Mouse (Mus musculus): ENCODE measurements around the gene Ap3m1. TPM values are rescaled to one million over a fixed set of nuclear protein-coding genes. Genes with fewer than 3 reads are reported as not detected.

Ap3m1 gene
- total RNA-seq, 2 experiments from 2014 or later = 34.6 to 41.0 TPM

DNA sequence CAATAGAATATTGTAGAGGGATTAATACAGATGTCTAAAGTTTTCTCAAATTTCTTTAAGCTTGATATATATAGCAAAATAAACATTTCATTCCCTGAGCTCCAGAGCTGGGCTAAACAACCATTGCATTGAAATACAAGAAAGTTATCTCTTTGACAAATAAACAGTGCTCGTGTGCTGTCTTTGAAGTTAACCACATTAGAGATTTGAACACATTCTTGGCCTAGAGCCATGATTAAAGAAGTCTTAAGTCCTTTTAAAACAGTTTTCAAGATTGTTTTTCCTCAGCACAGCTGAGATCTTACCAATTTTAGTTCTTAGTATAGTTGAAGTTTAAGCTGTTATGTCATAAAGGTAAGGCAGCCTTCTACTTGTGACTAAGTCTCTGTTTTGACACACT, 12.0 kb upstream of the Ap3m1 start:
- intact Hi-C loops (cut with DNase I) = no loop called here
- Histone ChIP-seq H3K4me3 (no peak overlapping the region), H3K27ac (no peak overlapping the region)
- TF ChIP-seq CTCF (IDR thresholded peaks at IDR 0.05) = no peak
- no peak for DNase-seq

DNA sequence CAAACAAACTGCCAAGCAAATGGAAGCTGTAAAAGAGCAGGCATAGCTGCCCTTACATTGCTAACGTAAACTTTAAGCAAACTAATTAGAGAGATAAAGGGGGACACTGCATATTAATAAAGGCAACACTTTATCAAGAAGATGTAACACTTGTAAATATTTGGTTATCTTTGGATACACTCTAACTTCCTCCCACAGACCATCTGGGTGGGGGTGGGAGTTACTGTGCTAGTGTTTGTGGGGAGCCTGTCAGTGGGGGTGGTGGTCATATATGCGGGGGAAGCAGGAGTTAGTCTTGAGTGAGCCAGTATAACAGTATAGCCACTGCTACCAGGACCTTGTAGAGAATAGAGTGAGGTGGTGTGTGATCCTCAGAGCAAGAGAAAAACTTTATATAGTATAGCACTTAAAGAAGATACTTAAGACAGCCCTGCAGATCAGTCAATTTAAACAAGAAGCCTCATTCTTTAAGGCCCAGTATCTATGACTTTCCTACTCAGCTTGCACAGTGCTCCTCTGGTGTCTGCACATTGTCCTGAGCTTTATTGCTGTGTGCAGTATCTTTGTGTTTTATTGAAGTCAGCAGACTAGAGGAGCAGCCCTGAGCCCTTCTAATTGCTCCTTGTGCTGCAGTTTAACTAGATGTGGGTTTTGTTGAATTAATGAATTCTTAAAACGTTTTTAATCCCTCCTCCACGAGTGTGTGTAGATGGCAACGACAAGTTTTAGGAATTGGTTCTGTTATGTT, 10.6 kb upstream of the Ap3m1 start:
- Histone ChIP-seq H3K27ac (peak overlapping the region; percentile 12; the same call in 1 of the 2 replicates), H3K4me3 (no peak overlapping the region)
- intact Hi-C loops (cut with DNase I) = no loop called here
- no peak for DNase-seq
- TF ChIP-seq CTCF (IDR thresholded peaks at IDR 0.05) = no peak

DNA sequence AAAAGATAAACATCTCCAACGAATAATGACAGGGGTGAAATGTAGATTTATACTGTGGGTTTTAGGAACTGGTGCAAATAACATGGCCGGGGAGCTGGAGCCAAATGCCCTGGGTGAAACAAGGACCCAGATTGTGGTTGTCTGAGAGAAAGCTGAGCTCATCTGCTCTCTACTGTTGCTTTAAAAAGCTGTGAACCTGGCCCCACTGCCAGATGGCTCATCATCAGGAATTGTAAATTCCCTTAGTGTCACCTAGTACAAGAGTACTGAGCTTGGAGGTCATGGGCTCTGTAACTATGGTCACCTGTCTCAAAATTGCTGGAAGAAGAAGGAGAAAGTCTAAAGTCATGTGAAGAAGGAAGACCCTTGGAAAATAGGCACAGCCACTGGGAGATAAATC, 6.7 kb upstream of the Ap3m1 start:
- TF ChIP-seq CTCF (IDR thresholded peaks at IDR 0.05) = no peak
- DNase-seq = peak; percentile 39
- H3K27ac ChIP-seq = peak overlapping the region; percentile 70
- intact Hi-C loops (cut with DNase I) = no loop called here
- no peak overlapping the region for H3K4me3 ChIP-seq

DNA sequence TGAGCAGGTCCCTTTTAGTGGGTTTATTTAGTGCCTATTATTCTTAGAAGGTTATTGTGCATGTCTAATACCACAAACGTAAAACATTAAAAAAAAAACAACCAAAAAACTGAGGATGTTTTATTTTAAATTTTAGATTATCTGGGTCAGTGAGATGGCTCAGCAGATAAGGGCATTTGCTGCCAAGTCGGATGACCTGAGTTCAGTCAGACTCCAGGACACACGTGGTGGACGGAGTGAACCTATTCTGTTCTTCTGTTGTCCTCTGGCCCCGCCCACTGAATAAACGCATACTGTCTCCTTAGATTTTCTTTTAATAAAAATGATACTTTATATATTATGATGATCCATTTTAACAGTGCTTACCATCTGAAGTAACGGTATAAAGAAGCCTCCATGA, 1.3 kb upstream of the Ap3m1 start:
- peak; percentile 32 for DNase-seq
- intact Hi-C loops (cut with DNase I) = loop anchor here (2.0 to 5.0 kb wide), 2 partner anchors 21 to 59 kb away; no protein-coding TSS in a partner anchor
- no peak for TF ChIP-seq CTCF (IDR thresholded peaks at IDR 0.05)
- H3K27ac ChIP-seq = peak overlapping the region; percentile 96
- H3K4me3 ChIP-seq = peak overlapping the region; percentile 93

DNA sequence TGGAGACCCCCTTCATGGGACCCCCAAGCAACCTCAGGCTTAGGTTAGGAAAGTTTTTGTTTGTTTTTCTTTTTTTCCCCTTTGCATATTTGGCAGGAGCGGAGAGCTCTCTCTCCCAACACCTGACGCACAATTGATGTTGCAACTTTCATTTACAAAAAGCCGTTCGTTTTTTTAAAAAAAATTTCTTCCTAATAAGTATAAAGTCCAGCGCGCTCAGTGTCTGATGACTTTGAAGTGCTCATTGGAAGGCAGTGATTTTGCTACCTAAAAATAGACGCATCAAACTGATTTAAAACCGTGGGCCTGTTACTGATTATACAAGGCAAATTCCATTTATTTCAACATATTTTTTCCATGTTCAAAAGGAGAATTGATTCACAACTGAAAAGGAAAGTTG, 843 bp upstream of the Ap3m1 start:
- H3K27ac ChIP-seq = peak overlapping the region; percentile 96

DNA sequence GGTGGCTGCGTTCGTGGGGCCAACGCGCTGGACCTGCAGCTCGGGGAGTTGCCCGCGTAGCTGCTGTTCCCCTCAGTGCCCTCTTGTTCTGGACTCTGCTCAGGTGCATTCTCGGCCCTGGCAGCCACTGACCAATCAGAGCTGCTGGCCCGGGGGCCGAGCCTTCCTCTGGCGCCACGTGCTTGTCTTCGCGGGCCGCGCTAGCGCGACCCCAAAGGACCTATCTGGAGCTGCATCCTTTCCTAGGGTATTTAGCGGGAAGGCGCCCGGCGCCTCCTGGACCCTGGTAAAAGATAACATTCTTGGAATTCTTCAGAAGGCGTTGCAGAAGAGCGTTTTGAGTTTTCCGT, 448 bp upstream of the Ap3m1 start:
- peak; percentile 30; the same call in 1 of the 2 replicates for TF ChIP-seq CTCF (IDR thresholded peaks at IDR 0.05)
- Histone ChIP-seq H3K27ac (peak overlapping the region; percentile 96), H3K4me3 (peak overlapping the region; percentile 93)
- peak; percentile 88 for DNase-seq
- intact Hi-C loops (cut with DNase I) = loop anchor here (2.0 to 5.0 kb wide), 2 partner anchors 22 to 60 kb away; no protein-coding TSS in a partner anchor

More for the DNA sequence above, 843 bp upstream of the Ap3m1 start:
- H3K4me3 ChIP-seq = peak overlapping the region; percentile 93
- DNase-seq = no peak
- no peak for TF ChIP-seq CTCF (IDR thresholded peaks at IDR 0.05)
- intact Hi-C loops (cut with DNase I) = loop anchor here (2.0 to 5.0 kb wide), 2 partner anchors 22 to 59 kb away; no protein-coding TSS in a partner anchor

DNA sequence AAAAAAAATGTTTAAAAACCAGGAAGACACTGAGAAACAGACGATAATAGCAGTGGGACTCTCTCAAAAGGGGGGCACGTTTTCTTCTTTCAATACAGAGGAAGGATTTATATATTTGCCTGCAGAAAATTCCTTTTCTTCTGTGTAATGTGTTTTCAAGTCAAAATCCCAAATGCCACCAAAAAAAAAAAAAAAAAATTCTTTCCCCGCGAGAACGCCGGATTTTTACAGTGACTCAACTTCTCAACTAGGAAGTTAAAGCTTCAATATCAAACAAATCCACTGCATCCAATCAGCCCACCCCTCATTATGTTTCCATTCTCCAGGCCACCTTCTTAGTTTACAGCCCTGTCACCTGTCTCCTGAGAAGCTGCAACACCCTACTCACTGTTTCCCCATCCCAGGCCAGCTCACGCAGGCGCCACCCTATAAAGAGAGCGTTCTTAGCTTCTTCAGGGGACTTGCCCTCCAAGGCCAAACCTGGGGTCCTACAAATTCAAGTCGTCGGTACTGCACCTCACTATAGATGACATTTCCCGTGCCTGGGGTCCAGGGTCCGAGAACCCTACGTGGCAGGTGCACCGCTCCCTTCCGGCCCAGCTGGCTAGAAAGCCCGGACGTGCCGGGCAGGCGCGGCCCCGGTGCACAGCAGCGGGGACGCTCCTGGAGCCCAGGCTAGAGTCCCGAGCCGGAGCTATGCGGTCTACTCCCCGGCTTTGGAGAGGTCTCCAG, 762 bp downstream of the Ap3m1 start:
- Histone ChIP-seq H3K27ac (peak overlapping the region; percentile 96), H3K4me3 (peak overlapping the region; percentile 93)
- no peak for TF ChIP-seq CTCF (IDR thresholded peaks at IDR 0.05)
- DNase-seq = no peak
- intact Hi-C loops (cut with DNase I) = loop anchor here (2.0 to 5.0 kb wide), 2 partner anchors 23 to 61 kb away; no protein-coding TSS in a partner anchor

DNA sequence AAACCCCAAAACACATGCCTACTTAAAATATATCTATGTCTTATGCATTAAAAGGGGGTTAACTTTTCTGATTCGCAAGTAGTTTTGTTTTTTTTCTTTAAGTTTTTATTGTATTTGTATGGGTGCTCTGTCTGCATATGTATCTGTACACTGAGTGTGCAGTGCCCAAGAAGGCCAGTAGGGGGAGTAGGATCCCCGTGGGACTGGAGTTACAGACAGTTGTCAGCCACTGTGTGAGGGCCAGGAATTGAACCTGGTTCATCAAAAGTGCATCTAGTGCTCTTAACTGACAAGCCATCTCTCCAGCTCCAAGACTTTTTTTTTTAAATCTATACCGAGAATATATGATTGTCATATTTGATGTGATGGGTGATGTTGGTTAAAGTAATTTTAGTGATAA, 1.6 kb downstream of the Ap3m1 start:
- peak overlapping the region; percentile 93 for H3K4me3 ChIP-seq
- DNase-seq = no peak
- intact Hi-C loops (cut with DNase I) = loop anchor here (5.0 kb wide), 1 partner anchor 62 kb away; no protein-coding TSS in a partner anchor

DNA sequence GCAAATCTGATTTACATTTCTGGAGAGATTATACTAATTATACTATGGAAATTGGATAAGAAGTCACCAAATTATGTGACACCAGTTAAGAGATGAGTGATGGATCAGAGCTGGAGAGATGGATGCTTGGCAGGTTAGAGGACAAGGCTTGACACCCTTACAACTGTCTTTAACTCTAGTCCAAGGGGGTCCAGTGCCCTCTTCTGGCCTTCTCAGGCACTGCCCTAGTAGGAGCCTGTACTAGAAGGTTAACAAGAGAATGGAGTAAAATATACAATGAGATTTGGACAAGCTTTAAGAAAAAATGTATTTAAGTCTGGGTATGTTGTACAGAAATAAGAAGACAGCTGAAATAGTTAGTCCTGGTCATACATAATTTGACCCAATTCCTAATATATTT, 3.4 kb downstream of the Ap3m1 start:
- Histone ChIP-seq H3K4me3 (no peak overlapping the region), H3K27ac (no peak overlapping the region)
- DNase-seq = peak; percentile 57
- intact Hi-C loops (cut with DNase I) = no loop called here
- peak; percentile 75 for TF ChIP-seq CTCF (IDR thresholded peaks at IDR 0.05)

More for the DNA sequence above, 1.6 kb downstream of the Ap3m1 start:
- H3K27ac ChIP-seq = no peak overlapping the region
- peak; percentile 46 for TF ChIP-seq CTCF (IDR thresholded peaks at IDR 0.05)

DNA sequence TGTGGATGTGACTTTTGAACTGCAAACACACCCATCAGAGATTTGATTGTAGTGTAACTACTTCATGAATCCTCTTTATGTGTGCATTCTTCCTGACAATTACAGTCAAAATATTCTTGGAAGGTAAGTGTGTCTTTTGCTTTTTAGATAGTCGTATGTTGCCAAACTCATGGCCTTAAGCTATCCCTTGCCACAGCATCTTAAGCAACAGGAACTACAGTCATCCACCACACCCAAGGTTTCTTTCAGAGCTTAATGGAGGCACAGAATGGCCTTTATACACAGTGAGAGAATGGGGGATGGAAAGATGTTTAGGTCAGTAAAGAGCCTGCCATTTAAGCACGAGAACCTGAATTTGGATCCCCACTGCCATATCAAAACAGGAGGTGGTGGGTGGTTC, 4.5 kb downstream of the Ap3m1 start:
- intact Hi-C loops (cut with DNase I) = no loop called here
- no peak for TF ChIP-seq CTCF (IDR thresholded peaks at IDR 0.05)
- no peak for DNase-seq
- H3K27ac ChIP-seq = no peak overlapping the region
- H3K4me3 ChIP-seq = no peak overlapping the region

DNA sequence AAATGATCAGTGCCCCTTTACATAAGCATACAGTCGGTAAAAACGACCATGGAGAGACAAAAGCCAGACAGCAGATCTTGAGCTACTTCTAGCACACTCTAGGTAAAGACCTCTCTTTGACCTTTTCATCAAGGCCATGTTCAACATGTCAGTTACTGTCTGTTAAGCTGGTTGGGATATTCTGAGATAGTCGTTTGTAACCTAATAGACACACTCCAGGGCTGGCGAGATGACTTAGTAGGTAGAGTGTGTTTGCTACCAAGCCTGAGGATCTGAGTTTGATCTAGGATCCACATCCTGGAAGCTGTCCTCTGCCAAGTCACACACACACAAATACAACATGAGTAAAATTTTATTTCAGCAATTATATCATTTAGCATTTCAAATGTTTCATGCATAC, 12.7 kb downstream of the Ap3m1 start:
- H3K4me3 ChIP-seq = no peak overlapping the region
- H3K27ac ChIP-seq = peak overlapping the region; percentile 20; the same call in 1 of the 2 replicates
- intact Hi-C loops (cut with DNase I) = no loop called here
- TF ChIP-seq CTCF (IDR thresholded peaks at IDR 0.05) = no peak
- no peak for DNase-seq

DNA sequence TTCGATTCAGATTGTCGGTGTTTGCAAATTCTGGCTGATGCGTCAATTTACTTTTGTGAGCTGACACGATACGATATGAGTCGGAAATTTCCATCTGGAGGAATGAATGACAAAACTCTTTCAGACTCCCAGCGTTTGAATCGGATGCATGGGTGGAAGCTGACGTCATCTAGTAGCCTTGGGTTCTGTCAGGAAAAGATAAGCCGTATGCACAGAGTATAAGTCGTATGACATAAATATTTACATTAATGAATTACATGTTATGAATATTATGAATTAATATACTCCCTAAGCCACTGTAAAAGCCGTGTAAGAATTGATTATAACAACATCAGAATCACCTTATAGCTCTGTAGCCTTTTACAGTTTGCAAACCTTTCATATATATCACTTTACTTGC, 13.2 kb downstream of the Ap3m1 start:
- intact Hi-C loops (cut with DNase I) = no loop called here
- TF ChIP-seq CTCF (IDR thresholded peaks at IDR 0.05) = no peak
- Histone ChIP-seq H3K4me3 (no peak overlapping the region), H3K27ac (no peak overlapping the region)
- DNase-seq = no peak

DNA sequence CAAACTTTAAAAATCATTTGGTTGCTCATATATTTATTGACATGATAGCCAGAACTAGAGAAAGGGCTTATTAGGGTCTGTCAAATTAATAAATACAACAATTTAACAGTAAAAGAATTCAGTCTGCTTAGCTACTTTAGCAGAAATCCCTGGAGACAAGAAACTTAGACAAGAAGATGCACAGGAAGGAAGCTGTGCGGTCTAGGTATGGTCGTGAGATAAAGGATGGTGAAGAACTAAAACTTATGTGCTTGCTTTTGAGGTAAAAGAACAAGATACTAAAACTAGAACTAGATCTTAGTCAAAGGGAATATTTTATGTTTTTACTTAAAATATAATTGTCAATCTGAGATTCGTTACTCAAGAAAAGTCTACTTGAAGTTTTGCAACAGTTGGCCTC, 17.5 kb downstream of the Ap3m1 start:
- intact Hi-C loops (cut with DNase I) = no loop called here
- Histone ChIP-seq H3K4me3 (no peak overlapping the region), H3K27ac (no peak overlapping the region)
- TF ChIP-seq CTCF (IDR thresholded peaks at IDR 0.05) = no peak
- DNase-seq = no peak

Data from gastrocnemius, adult 2 months (tissue).